Mouse (Mus musculus) kidney, postnatal 14 days (tissue): ENCODE results near the gene H2-T22.
A peak's percentile ranks its signal among the peaks of the same experiment; 100 is the strongest.
"Not testable (repeated sequence)": the region's sequence is repeated elsewhere in the genome, so short reads cannot be mapped to it uniquely, and the experiment has no call there.

Experiments
- DNase-seq: peaks from one replicate; pipeline ENCODE4 v3.0.0; 2022; ENCODE audit warnings: mixed read lengths

H2-T22 gene

GRCm38 (mm10) chr17:36042610-36043169, at the start of gene H2-T22, which contains the start of gene Gm6034:
Gene H2-T22 (minus strand): TSS chr17:36042747.
Gene Gm6034 (plus strand): TSS chr17:36042961.
- peak; percentile 90 for DNase-seq

GRCm38 (mm10) chr17:36091933-36092332, 49.4 kb upstream of the H2-T22 start:
- not testable (repeated sequence) for DNase-seq

- not testable (repeated sequence) for DNase-seq
Measured at GRCm38 (mm10) chr17:36085976-36086375, 43.4 kb upstream of the H2-T22 start.

- DNase-seq, result no peak
Measured at GRCm38 (mm10) chr17:36083870-36084451, 41.4 kb upstream of the H2-T22 start.

- DNase-seq, result peak; percentile 50
Measured at GRCm38 (mm10) chr17:36083266-36083869, 40.8 kb upstream of the H2-T22 start.

GRCm38 (mm10) chr17:36082519-36083232, 40.1 kb upstream of the H2-T22 start:
- DNase-seq, result not testable (repeated sequence)

- not testable (repeated sequence) for DNase-seq
Measured at GRCm38 (mm10) chr17:36081901-36082300, 39.4 kb upstream of the H2-T22 start.

GRCm38 (mm10) chr17:36060829-36061228, 18.3 kb upstream of the H2-T22 start:
- peak; percentile 88 for DNase-seq

GRCm38 (mm10) chr17:36058362-36058761, 15.8 kb upstream of the H2-T22 start, which contains the start of gene Gm11127:
Gene Gm11127 (minus strand): TSS chr17:36058371.
- not testable (repeated sequence) for DNase-seq

- DNase-seq, result not testable (repeated sequence)
Measured at GRCm38 (mm10) chr17:36057927-36058326, 15.4 kb upstream of the H2-T22 start.

GRCm38 (mm10) chr17:36043286-36043685, 739 bp upstream of the H2-T22 start:
- DNase-seq, result no peak

GRCm38 (mm10) chr17:36042055-36042454, 492 bp downstream of the H2-T22 start:
- not testable (repeated sequence) for DNase-seq

GRCm38 (mm10) chr17:36040604-36041003, 1.9 kb downstream of the H2-T22 start:
- not testable (repeated sequence) for DNase-seq

- DNase-seq, result not testable (repeated sequence)
Measured at GRCm38 (mm10) chr17:36036126-36036525, 6.4 kb downstream of the H2-T22 start.

GRCm38 (mm10) chr17:36035010-36035638, 7.4 kb downstream of the H2-T22 start:
- DNase-seq, result peak; percentile 77

- DNase-seq, result not testable (repeated sequence)
Measured at GRCm38 (mm10) chr17:36034524-36034923, 8.0 kb downstream of the H2-T22 start.

- peak; percentile 83 for DNase-seq
Measured at GRCm38 (mm10) chr17:36032351-36032875, 10.1 kb downstream of the H2-T22 start, which contains the start of gene H2-T23. Gene H2-T23 (minus strand): TSS chr17:36032855.

- DNase-seq, result peak; percentile 66
Measured at GRCm38 (mm10) chr17:36031583-36032331, 10.8 kb downstream of the H2-T22 start.

GRCm38 (mm10) chr17:36030703-36031582, 11.6 kb downstream of the H2-T22 start:
- not testable (repeated sequence) for DNase-seq

GRCm38 (mm10) chr17:36030046-36030702, 12.4 kb downstream of the H2-T22 start:
- DNase-seq, result not testable (repeated sequence)
